Mouse (Mus musculus) heart, embryonic 15.5 days (tissue): ENCODE measurements around the gene Gm8332. TPM values are rescaled to one million over a fixed set of nuclear protein-coding genes. Genes with fewer than 3 reads are reported as not detected.

Experiments
- ATAC-seq: fragments of 200-750 bp; cut with Nextera tagmentation; replicated peaks from 2 replicates; pipeline ENCODE4 v1.8.0; 2017; ENCODE audit warnings: low read depth, moderate TSS enrichment; ENCODE audit not compliant: insufficient number of reproducible peaks, insufficient read depth, low FRiP score
- H3K27ac ChIP-seq: fragments of 300-500 bp; sonication (generic); 2 replicates; pipeline ENCODE4 v1.5.1; 2015; ENCODE audit warnings: mild to moderate bottlenecking, inconsistent platforms
- H3K27me3 ChIP-seq: fragments of 300-500 bp; sonication (generic); 2 replicates; pipeline ENCODE4 v1.6.1; 2015; ENCODE audit warnings: inconsistent platforms
- H3K36me3 ChIP-seq: fragments of 300-500 bp; sonication (generic); 2 replicates; pipeline ENCODE4 v1.6.1; 2015; ENCODE audit warnings: mild to moderate bottlenecking, inconsistent platforms
- H3K4me1 ChIP-seq: fragments of 300-500 bp; sonication (generic); replicated peaks from 2 replicates; pipeline ENCODE4 v1.6.1; 2015; ENCODE audit warnings: inconsistent platforms
- H3K4me2 ChIP-seq: fragments of 300-500 bp; sonication (generic); 2 replicates; pipeline ENCODE4 v1.6.1; 2015; ENCODE audit warnings: inconsistent platforms, mild to moderate bottlenecking, moderate library complexity
- H3K4me3 ChIP-seq: fragments of 300-500 bp; sonication (generic); 2 replicates; pipeline ENCODE4 v1.5.1; 2015; ENCODE audit warnings: mild to moderate bottlenecking, inconsistent platforms
- H3K9ac ChIP-seq: fragments of 300-500 bp; sonication (generic); 2 replicates; pipeline ENCODE4 v1.6.1; 2015; ENCODE audit warnings: mild to moderate bottlenecking, inconsistent platforms
- H3K9me3 ChIP-seq: fragments of 300-500 bp; sonication (generic); replicated peaks from 2 replicates; pipeline ENCODE4 v1.6.1; 2016; ENCODE audit warnings: inconsistent platforms
- WGBS: fragments of 180-500 bp; shearing (Covaris S2); methylation state at CpG from one replicate; pipeline ENCODE4 v1.1.7; 2015; ENCODE audit warnings: mixed read lengths; 5-methylcytosine and 5-hydroxymethylcytosine counted together
- polyA plus RNA-seq: library from polyadenylated mRNA; unstranded; fragments of >200 nt; fragmentation: Nextera tagmentation; extraction: Ambion mirVana; gene quantifications from 2 replicates; pipeline ENCODE4 v1.2.1, GENCODE M21; 2015

Gm8332 gene
- polyA plus RNA-seq, 1 experiment from 2014 or later: not detected

DNA sequence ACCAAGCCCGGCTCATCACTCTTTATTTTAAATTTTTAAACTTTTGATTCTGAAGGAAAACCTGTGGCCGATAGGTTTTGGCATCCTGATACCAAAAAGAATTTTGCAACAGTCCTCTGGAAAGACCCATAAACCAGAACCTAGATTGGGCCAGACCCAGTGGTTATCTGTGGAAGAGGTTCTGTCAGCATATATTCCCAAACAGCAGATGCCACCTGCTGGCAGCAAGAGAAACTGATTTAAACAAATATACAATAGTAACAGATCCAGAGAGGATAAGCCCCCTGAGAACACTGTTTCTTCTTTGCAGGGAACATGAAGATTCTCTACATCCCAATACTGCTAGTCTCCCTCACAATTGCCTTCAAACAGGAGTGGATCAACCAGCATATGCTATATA lies 47.0 kb downstream of the Gm8332 start:
- Histone ChIP-seq H3K9me3 (no peaks in the 10 kb centered on the region), H3K9ac (no peak overlapping the region), H3K36me3 (no peaks in the 10 kb centered on the region), H3K4me3 (no peak overlapping the region), H3K4me2 (no peak overlapping the region), H3K4me1 (no peaks in the 10 kb centered on the region), H3K27me3 (no peaks in the 10 kb centered on the region), H3K27ac (no peak overlapping the region)
- ATAC-seq: no peak
- 84% methylated on average over 2 of the region's 2 CpGs for WGBS

Other genes starting within 250 kb of the Gm8332 start
- gene Gm2075, start 238.3 kb downstream of the Gm8332 start, polyA plus RNA-seq: not detected in 2 replicates
- gene Gm6803, start 231.3 kb downstream of the Gm8332 start, polyA plus RNA-seq: not detected in 2 replicates
- gene Gm2056, start 223.1 kb downstream of the Gm8332 start, polyA plus RNA-seq: not detected in 2 replicates
- gene Gm16368, start 166.4 kb downstream of the Gm8332 start, polyA plus RNA-seq: not detected in 2 replicates
- gene Gm10436, start 68.0 kb downstream of the Gm8332 start, polyA plus RNA-seq: not detected in 2 replicates
- gene Gm5662, start 24.4 kb upstream of the Gm8332 start, polyA plus RNA-seq: not detected in 2 replicates
- gene Gm5039, start 73.9 kb upstream of the Gm8332 start, polyA plus RNA-seq: not detected in 2 replicates
- gene Adck1, start 110.5 kb upstream of the Gm8332 start, polyA plus RNA-seq: 18.4 and 20.9 TPM in 2 replicates